Mouse (Mus musculus) macrophage (primary cell): Measurements from ENCODE around the gene Ccr7. TPM values are rescaled to one million over a fixed set of nuclear protein-coding genes. Genes with fewer than 3 reads are reported as not detected.

ENCODE experiments used
- H3K27ac ChIP-seq: fragments of 350-480 bp; formaldehyde crosslinking; 2 replicates; pipeline ENCODE4 v1.9.0; 2021
- H3K36me3 ChIP-seq: fragments of 350-480 bp; formaldehyde crosslinking; 2 replicates; pipeline ENCODE4 v1.9.0; 2021; ENCODE audit errors: inconsistent target
- H3K4me3 ChIP-seq: fragments of 350-480 bp; formaldehyde crosslinking; 2 replicates; pipeline ENCODE4 v1.9.0; 2021; ENCODE audit errors: inconsistent target
- H3K79me2 ChIP-seq: fragments of 350-480 bp; formaldehyde crosslinking; 2 replicates; pipeline ENCODE4 v1.9.0; 2021; ENCODE audit errors: inconsistent target
- WGBS: methylation state at CpG from one replicate; pipeline ENCODE4 v1.1.7; 2026; ENCODE audit warnings: inconsistent platforms; ENCODE audit not compliant: missing documents; 5-methylcytosine and 5-hydroxymethylcytosine counted together
- polyA plus RNA-seq: library from polyadenylated mRNA; stranded (reverse); fragments of 250-400 nt; gene quantifications from 3 replicates; pipeline ENCODE4 v1.2.4, GENCODE M21; 2018; ENCODE audit warnings: inconsistent platforms
- total RNA-seq, 78 experiments: library from RNA; depleted of rRNA; stranded (reverse); fragments of 250-400 nt; gene quantifications; 1 replicate in 9 of 78; 2 replicates in 24 of 78; 3 replicates in 43 of 78; 4 replicates in 2 of 78; pipeline ENCODE4 v1.2.4; 2018; ENCODE audit warnings: inconsistent platforms in 56 of 78

The Ccr7 gene
- 1 to 10 TPM in 1 of 26 experiments, under 1 TPM in 15, not detected in 10; 0.29 to 1.2 (median 0.64) TPM for total RNA-seq (2018; cell fraction: chromatin; rRNA removed)
- total RNA-seq (2018; cell fraction: cytosol; rRNA removed), result 1 to 10 TPM; 1.2 to 4.6 (median 2.9) TPM
- total RNA-seq (2018; cell fraction: nucleus; rRNA removed), result 1 to 10 TPM in 25 of 26 experiments, under 1 TPM in 1; 0.89 to 7.9 (median 3.2) TPM
- 0.98 to 2.3 TPM (median 1.1 TPM) in 3 replicates for polyA plus RNA-seq

- no peak within 1 kb of the TSS for H3K4me3 ChIP-seq
- H3K36me3 ChIP-seq, result no peaks in the 10 kb centered on the region
- H3K79me2 ChIP-seq, result no peaks in the 10 kb centered on the region
- WGBS, result 38% methylated on average over 12 of the region's 12 CpGs
- H3K27ac ChIP-seq, result no peak within 1 kb of the TSS
These were observed at the start of gene Ccr7 for GRCm38 (mm10) chr11:99154987-99155641. Ccr7 (minus strand) TSS chr11:99155077.

DNA sequence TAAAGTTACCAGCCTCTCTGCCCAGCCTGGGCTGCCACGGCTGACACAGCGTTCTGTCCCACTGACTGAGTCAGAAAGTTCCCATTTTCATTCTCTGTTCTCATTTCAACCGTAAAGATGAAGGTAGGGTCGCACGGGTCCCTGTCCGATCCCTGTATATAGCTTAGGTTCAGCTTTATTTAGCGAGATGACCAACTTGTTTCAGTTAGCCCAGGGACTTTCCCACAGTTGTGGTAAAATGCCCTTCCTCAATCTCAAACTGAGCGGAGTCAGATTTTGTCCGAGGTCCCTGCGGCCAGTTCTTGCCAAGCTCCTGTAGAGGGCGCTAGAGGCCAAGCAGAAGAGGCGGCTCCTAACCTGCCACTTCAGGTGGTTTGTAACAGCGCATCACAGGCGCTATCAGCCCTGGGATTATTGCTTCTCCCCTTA lies 34.3 kb upstream of the Ccr7 start:
- 3% methylated on average over 14 of the region's 14 CpGs for WGBS
- no peak overlapping the region for H3K27ac ChIP-seq
- H3K36me3 ChIP-seq, result no peaks in the 10 kb centered on the region
- no peaks in the 10 kb centered on the region for H3K79me2 ChIP-seq
- peak overlapping the region; percentile 16; the same call in 1 of the 2 replicates for H3K4me3 ChIP-seq

GRCm38 (mm10) chr11:99187348-99187747 lies 32.5 kb upstream of the Ccr7 start:
- H3K4me3 ChIP-seq, result no peak overlapping the region
- WGBS, result 89% methylated on average over 4 of the region's 4 CpGs
- H3K79me2 ChIP-seq, result no peaks in the 10 kb centered on the region
- H3K36me3 ChIP-seq, result no peaks in the 10 kb centered on the region
- no peak overlapping the region for H3K27ac ChIP-seq

GRCm38 (mm10) chr11:99186836-99187235 lies 32.0 kb upstream of the Ccr7 start:
- H3K4me3 ChIP-seq, result no peak overlapping the region
- no peaks in the 10 kb centered on the region for H3K79me2 ChIP-seq
- WGBS, result 44% methylated on average over 2 of the region's 2 CpGs
- no peaks in the 10 kb centered on the region for H3K36me3 ChIP-seq
- H3K27ac ChIP-seq, result no peak overlapping the region

GRCm38 (mm10) chr11:99182575-99182974 lies 27.7 kb upstream of the Ccr7 start:
- Histone ChIP-seq H3K4me3 (no peak overlapping the region), H3K36me3 (no peaks in the 10 kb centered on the region), H3K79me2 (no peaks in the 10 kb centered on the region), H3K27ac (peak overlapping the region; percentile 17; the same call in 1 of the 2 replicates)
- 5% methylated on average over 11 of the region's 11 CpGs for WGBS

DNA sequence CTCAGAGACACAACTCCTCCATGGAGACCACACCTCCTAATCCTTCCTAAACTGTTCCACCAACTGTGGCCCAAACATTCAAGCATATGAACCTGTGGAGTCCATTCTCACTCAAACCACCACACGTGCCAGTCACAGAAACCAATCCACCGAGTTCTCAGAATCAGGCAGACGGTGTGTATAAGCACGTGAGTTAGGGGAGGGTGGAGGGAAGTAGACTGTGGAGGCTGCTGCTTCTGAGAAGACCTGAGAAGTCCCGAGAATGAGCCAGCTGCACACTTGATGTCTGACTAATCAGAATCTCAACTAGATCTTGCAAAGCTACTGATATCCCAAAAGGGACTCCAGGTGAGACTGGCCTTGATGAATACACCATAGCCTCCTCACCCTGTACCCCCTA lies 25.2 kb upstream of the Ccr7 start:
- Histone ChIP-seq H3K79me2 (no peaks in the 10 kb centered on the region), H3K27ac (no peak overlapping the region), H3K36me3 (no peaks in the 10 kb centered on the region), H3K4me3 (no peak overlapping the region)
- WGBS, result 98% methylated on average over 5 of the region's 5 CpGs

DNA sequence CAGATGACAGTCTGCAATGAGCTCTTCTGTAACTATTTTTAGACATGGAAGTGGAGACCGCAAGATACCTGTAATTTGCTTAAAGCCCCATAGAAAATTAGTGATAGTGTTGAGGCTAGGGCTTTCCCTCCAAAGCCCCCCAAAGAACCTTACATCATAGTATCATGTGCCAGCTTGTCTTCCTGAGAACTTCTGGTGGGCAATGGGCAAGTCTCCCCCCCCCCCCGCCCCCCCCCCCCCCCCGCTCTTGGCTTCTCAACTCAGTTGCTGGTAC lies 23.0 kb upstream of the Ccr7 start:
- Histone ChIP-seq H3K4me3 (no peak overlapping the region), H3K36me3 (no peaks in the 10 kb centered on the region), H3K27ac (no peak overlapping the region), H3K79me2 (no peaks in the 10 kb centered on the region)
- 100% methylated on average over 1 of the region's 3 CpGs for WGBS

DNA sequence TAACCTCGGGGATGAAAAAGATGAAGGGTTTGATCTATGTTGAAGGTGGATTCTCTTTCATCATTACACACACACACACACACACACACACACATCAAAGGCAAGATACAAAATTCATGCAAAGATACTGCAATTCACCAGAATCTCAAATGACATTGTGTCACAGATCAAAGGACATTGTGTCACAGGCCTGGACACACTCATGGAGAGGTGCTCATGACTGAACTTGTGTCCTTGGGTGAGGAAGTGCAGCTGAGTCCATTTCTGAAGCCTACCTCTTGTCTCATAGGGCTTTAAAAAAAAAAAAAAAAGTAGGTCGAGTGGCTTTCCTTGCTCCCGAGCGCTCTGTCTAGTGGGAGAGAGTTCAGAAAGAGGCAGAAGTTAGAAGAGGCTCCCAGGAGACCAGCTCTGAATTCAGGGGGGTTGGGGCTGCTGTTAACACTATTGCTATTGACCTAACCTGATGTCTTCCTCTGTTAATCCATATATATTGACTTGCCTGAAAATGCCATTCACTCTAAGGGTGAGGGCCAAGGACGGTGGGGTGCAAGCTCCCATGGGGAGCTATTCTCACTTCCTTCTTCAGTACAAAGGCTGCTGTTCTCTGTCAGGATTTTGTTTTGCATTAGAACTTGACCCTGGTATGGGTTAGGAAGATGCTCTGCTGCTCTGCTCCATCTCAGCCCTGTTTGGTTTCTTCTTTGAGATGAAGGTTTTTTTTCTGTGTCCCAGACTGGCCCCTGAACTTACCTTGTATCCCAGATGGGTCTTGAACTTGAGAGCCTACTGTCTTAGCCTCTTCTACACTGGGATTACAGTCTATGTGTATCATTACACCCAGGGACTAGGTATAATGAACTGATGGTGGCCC lies 22.4 kb upstream of the Ccr7 start:
- H3K4me3 ChIP-seq, result no peak overlapping the region
- 72% methylated on average over 5 of the region's 5 CpGs for WGBS
- H3K27ac ChIP-seq, result no peak overlapping the region
- no peaks in the 10 kb centered on the region for H3K79me2 ChIP-seq
- H3K36me3 ChIP-seq, result no peaks in the 10 kb centered on the region

GRCm38 (mm10) chr11:99172002-99172401 lies 17.1 kb upstream of the Ccr7 start:
- Histone ChIP-seq H3K36me3 (no peaks in the 10 kb centered on the region), H3K27ac (no peak overlapping the region), H3K79me2 (no peaks in the 10 kb centered on the region), H3K4me3 (no peak overlapping the region)
- 97% methylated on average over 4 of the region's 4 CpGs for WGBS

DNA sequence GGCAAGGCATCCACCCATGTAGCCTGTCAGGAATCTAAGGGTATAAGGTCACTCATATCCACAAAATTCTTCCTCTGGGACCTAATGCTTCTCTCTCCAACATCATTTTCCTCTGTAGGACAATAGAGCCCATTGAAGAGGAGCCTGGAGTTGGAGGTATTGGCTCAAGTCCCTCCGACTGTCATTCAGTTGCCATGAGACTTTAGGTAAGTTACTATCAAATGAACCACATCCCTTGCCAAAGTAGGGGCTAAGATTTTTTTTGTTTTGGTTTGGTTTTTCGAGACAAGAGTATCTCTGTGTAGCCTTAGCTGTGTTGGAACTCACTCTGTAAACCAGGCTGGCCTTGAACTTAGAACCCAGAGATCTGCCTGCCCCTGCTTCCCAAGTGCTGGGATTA lies 16.6 kb upstream of the Ccr7 start:
- Histone ChIP-seq H3K27ac (no peak overlapping the region), H3K4me3 (no peak overlapping the region)

DNA sequence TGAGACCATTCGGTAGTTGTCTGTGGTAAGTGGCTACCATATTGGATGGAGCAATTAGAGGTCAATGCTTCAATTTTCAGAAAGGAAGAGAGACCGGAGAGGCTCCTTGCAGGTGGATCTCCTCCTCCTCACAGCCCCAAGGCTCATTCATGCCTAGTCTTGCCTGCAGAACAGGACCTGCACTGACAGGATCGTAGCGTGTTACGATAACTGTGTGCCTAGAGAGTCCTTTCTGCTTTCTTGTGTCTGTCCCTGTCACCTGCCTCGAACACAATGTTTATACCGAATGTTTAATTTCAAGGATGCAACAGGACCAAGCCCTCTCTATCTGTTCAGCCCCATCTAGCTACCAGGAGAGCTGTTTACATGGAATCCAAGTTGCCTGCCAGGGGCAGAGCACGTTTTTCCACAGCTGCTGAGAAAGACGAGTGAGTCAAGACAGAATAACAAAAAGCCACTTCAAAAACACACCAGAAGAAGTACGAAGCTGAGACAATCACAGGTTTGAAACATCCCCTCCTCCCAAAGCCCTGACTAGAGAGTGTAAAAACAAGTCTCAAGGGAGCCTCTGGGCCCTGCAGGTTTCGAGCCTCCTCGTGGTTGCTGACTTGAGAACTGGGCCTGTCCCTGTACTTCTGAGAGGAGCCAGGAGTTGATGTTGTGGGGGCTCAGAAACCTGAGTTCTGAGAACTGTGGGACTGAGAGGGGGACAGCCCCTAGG lies 15.8 kb upstream of the Ccr7 start:
- no peak overlapping the region for H3K4me3 ChIP-seq
- H3K27ac ChIP-seq, result no peak overlapping the region
- H3K79me2 ChIP-seq, result no peaks in the 10 kb centered on the region
- H3K36me3 ChIP-seq, result no peaks in the 10 kb centered on the region
- WGBS, result 94% methylated on average over 12 of the region's 12 CpGs

More for the DNA sequence above, 16.6 kb upstream of the Ccr7 start:
- WGBS, result 94% methylated on average over 2 of the region's 2 CpGs
- no peaks in the 10 kb centered on the region for H3K36me3 ChIP-seq
- no peaks in the 10 kb centered on the region for H3K79me2 ChIP-seq

DNA sequence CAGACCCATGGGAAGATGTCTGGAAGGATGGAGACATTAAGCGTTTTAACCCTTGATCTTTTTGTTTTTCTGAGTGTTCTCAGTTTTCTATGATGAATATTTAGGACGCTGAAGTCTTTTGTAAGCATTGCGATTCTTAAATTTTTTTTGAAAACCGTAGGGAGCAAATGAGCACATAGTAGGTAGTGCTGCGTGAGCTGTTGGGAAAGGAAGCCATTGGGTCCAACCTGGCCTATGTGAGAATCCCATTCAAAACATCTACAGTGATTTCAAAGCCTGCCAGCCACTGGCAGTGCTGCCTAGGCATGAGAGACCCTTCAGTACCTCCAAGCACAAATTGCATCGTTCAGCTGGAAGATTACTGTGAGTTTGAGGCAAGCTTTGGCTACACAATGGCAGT lies 15.1 kb upstream of the Ccr7 start:
- Histone ChIP-seq H3K79me2 (no peaks in the 10 kb centered on the region), H3K4me3 (no peak overlapping the region), H3K36me3 (no peaks in the 10 kb centered on the region), H3K27ac (no peak overlapping the region)
- 98% methylated on average over 6 of the region's 6 CpGs for WGBS

GRCm38 (mm10) chr11:99169438-99169837 lies 14.6 kb upstream of the Ccr7 start:
- Histone ChIP-seq H3K27ac (no peak overlapping the region), H3K79me2 (no peaks in the 10 kb centered on the region), H3K4me3 (no peak overlapping the region), H3K36me3 (no peaks in the 10 kb centered on the region)
- whole genome bisulfite sequencing, result 100% methylated on average over 2 of the region's 2 CpGs

GRCm38 (mm10) chr11:99168030-99168474 lies 13.2 kb upstream of the Ccr7 start:
- H3K36me3 ChIP-seq, result no peaks in the 10 kb centered on the region
- H3K79me2 ChIP-seq, result no peaks in the 10 kb centered on the region
- H3K4me3 ChIP-seq, result no peak overlapping the region; the same call in 1 of the 2 replicates
- WGBS, result 1% methylated on average over 12 of the region's 12 CpGs
- H3K27ac ChIP-seq, result no peak overlapping the region
